Mouse (Mus musculus): ENCODE measurements around the gene 5730596B20Rik. TPM values are rescaled to one million over a fixed set of nuclear protein-coding genes. Genes with fewer than 3 reads are reported as not detected.
A peak's percentile ranks its signal among the peaks of the same experiment; 100 is the strongest.

The 5730596B20Rik gene
- 6.4 and 7.0 TPM in 2 replicates for polyA plus RNA-seq (2016; fragmentation: Nextera tagmentation; extraction: Ambion mirVana)

- H3K27ac ChIP-seq, result peak within 1 kb of the TSS; percentile 100
- H3K9me3 ChIP-seq, result no peaks in the 10 kb centered on the region
- peaks cover 15% of the 10 kb centered on the region for H3K36me3 ChIP-seq
- peak within 1 kb of the TSS; percentile 78 for H3K4me3 ChIP-seq
- H3K27me3 ChIP-seq (replicated peaks), result no peaks in the 10 kb centered on the region
- H3K4me2 ChIP-seq (replicated peaks), result peak within 1 kb of the TSS; percentile 99
- H3K4me1 ChIP-seq, result peaks cover 83% of the 10 kb centered on the region
- peak within 1 kb of the TSS; percentile 93 for H3K9ac ChIP-seq
- WGBS, result under 1% methylated on average over 36 of the region's 36 CpGs
- ATAC-seq (ENCODE audit: low FRiP score, low read depth), result peak; percentile 38
Measured at GRCm38 (mm10) chr6:52177061-52177735, at the start of gene 5730596B20Rik. TSS of gene 5730596B20Rik (plus strand) at chr6:52177498.

- ATAC-seq (ENCODE audit: low FRiP score, low read depth), result no peak
- Histone ChIP-seq H3K9ac (no peak overlapping the region), H3K9me3 (no peaks in the 10 kb centered on the region), H3K4me2 (replicated peaks) (0 out of 2 replicates have a peak overlapping the region, but pooled peaks have one; percentile 6), H3K27me3 (replicated peaks) (no peaks in the 10 kb centered on the region), H3K4me3 (no peak overlapping the region), H3K4me1 (peaks cover 15% of the 10 kb centered on the region), H3K36me3 (no peaks in the 10 kb centered on the region), H3K27ac (no peak overlapping the region)
- 39% methylated on average over 9 of the region's 9 CpGs for WGBS
Measured at GRCm38 (mm10) chr6:52137841-52138535, 39.3 kb upstream of the 5730596B20Rik start.

- no peaks in the 10 kb centered on the region for H3K36me3 ChIP-seq
- H3K27ac ChIP-seq, result no peak overlapping the region
- H3K9ac ChIP-seq, result no peak overlapping the region
- no peak for ATAC-seq (ENCODE audit: low FRiP score, low read depth)
- H3K4me2 ChIP-seq (replicated peaks), result 0 out of 2 replicates have a peak overlapping the region, but pooled peaks have one; percentile 20
- no peak overlapping the region for H3K4me3 ChIP-seq
- H3K9me3 ChIP-seq, result no peaks in the 10 kb centered on the region
- peaks cover 15% of the 10 kb centered on the region for H3K4me1 ChIP-seq
- 29% methylated on average over 10 of the region's 10 CpGs for WGBS
- H3K27me3 ChIP-seq (replicated peaks), result no peaks in the 10 kb centered on the region
Measured at GRCm38 (mm10) chr6:52138576-52138975, 38.7 kb upstream of the 5730596B20Rik start.

GRCm38 (mm10) chr6:52139115-52139514 is 38.2 kb upstream of the 5730596B20Rik start:
- no peak overlapping the region for H3K27ac ChIP-seq
- 59% methylated on average over 5 of the region's 5 CpGs for WGBS

GRCm38 (mm10) chr6:52150401-52150966 is 26.8 kb upstream of the 5730596B20Rik start:
- peak overlapping the region; percentile 50 for H3K4me2 ChIP-seq (replicated peaks)
- H3K9me3 ChIP-seq, result no peaks in the 10 kb centered on the region
- WGBS, result 6% methylated on average over 16 of the region's 16 CpGs
- no peak overlapping the region for H3K27ac ChIP-seq
- no peak overlapping the region for H3K4me3 ChIP-seq
- no peak overlapping the region for H3K9ac ChIP-seq
- no peak for ATAC-seq (ENCODE audit: low FRiP score, low read depth)
- no peaks in the 10 kb centered on the region for H3K36me3 ChIP-seq
- peaks cover 35% of the 10 kb centered on the region for H3K4me1 ChIP-seq
- no peaks in the 10 kb centered on the region for H3K27me3 ChIP-seq (replicated peaks)

More at GRCm38 (mm10) chr6:52139115-52139514, 38.2 kb upstream of the 5730596B20Rik start:
- Histone ChIP-seq H3K9ac (no peak overlapping the region), H3K36me3 (no peaks in the 10 kb centered on the region), H3K4me3 (no peak overlapping the region), H3K27me3 (replicated peaks) (no peaks in the 10 kb centered on the region), H3K4me1 (peaks cover 15% of the 10 kb centered on the region), H3K9me3 (no peaks in the 10 kb centered on the region), H3K4me2 (replicated peaks) (no peak overlapping the region)
- no peak for ATAC-seq (ENCODE audit: low FRiP score, low read depth)

- no peaks in the 10 kb centered on the region for H3K9me3 ChIP-seq
- peaks cover 45% of the 10 kb centered on the region for H3K4me1 ChIP-seq
- no peak for ATAC-seq (ENCODE audit: low FRiP score, low read depth)
- H3K9ac ChIP-seq, result no peak overlapping the region
- H3K4me3 ChIP-seq, result no peak overlapping the region
- 34% methylated on average over 4 of the region's 4 CpGs for WGBS
- H3K36me3 ChIP-seq, result no peaks in the 10 kb centered on the region
- H3K27ac ChIP-seq, result no peak overlapping the region
- no peak overlapping the region for H3K4me2 ChIP-seq (replicated peaks)
- H3K27me3 ChIP-seq (replicated peaks), result no peaks in the 10 kb centered on the region
Measured at GRCm38 (mm10) chr6:52151571-52151970, 25.7 kb upstream of the 5730596B20Rik start.

- Histone ChIP-seq H3K9me3 (no peaks in the 10 kb centered on the region), H3K4me2 (replicated peaks) (peak overlapping the region; percentile 40), H3K27ac (0 out of 2 replicates have a peak overlapping the region, but pooled peaks have one; percentile 10), H3K4me1 (peaks cover 54% of the 10 kb centered on the region), H3K4me3 (no peak overlapping the region), H3K36me3 (no peaks in the 10 kb centered on the region), H3K9ac (no peak overlapping the region), H3K27me3 (replicated peaks) (no peaks in the 10 kb centered on the region)
- 7% methylated on average over 16 of the region's 16 CpGs for WGBS
- no peak for ATAC-seq (ENCODE audit: low FRiP score, low read depth)
Measured at GRCm38 (mm10) chr6:52152226-52153193, 24.8 kb upstream of the 5730596B20Rik start.

GRCm38 (mm10) chr6:52153270-52153669 is 24.0 kb upstream of the 5730596B20Rik start:
- peak overlapping the region; percentile 40 for H3K4me2 ChIP-seq (replicated peaks)
- no peaks in the 10 kb centered on the region for H3K9me3 ChIP-seq
- ATAC-seq (ENCODE audit: low FRiP score, low read depth), result no peak
- peaks cover 58% of the 10 kb centered on the region for H3K4me1 ChIP-seq
- H3K4me3 ChIP-seq, result no peak overlapping the region
- no peaks in the 10 kb centered on the region for H3K27me3 ChIP-seq (replicated peaks)
- H3K36me3 ChIP-seq, result no peaks in the 10 kb centered on the region
- no peak overlapping the region for H3K27ac ChIP-seq
- WGBS, result 1% methylated on average over 6 of the region's 6 CpGs
- no peak overlapping the region for H3K9ac ChIP-seq

GRCm38 (mm10) chr6:52154044-52154443 is 23.3 kb upstream of the 5730596B20Rik start:
- Histone ChIP-seq H3K4me3 (no peak overlapping the region), H3K9me3 (no peaks in the 10 kb centered on the region), H3K9ac (no peak overlapping the region), H3K27me3 (replicated peaks) (no peaks in the 10 kb centered on the region), H3K27ac (0 out of 2 replicates have a peak overlapping the region, but pooled peaks have one; percentile 46), H3K4me2 (replicated peaks) (peak overlapping the region; percentile 38; the same call in 1 of the 2 replicates), H3K4me1 (peaks cover 60% of the 10 kb centered on the region), H3K36me3 (no peaks in the 10 kb centered on the region)
- ATAC-seq (ENCODE audit: low FRiP score, low read depth), result no peak
- WGBS, result 10% methylated on average over 5 of the region's 5 CpGs

GRCm38 (mm10) chr6:52155471-52155870 is 21.8 kb upstream of the 5730596B20Rik start:
- peaks cover 71% of the 10 kb centered on the region for H3K4me1 ChIP-seq
- no peak overlapping the region for H3K27ac ChIP-seq
- no peak for ATAC-seq (ENCODE audit: low FRiP score, low read depth)
- H3K27me3 ChIP-seq (replicated peaks), result no peaks in the 10 kb centered on the region
- peak overlapping the region; percentile 99 for H3K4me2 ChIP-seq (replicated peaks)
- no peaks in the 10 kb centered on the region for H3K9me3 ChIP-seq
- H3K9ac ChIP-seq, result no peak overlapping the region
- no peak overlapping the region for H3K4me3 ChIP-seq
- WGBS, result 38% methylated on average over 3 of the region's 3 CpGs
- no peaks in the 10 kb centered on the region for H3K36me3 ChIP-seq

- H3K4me1 ChIP-seq, result peaks cover 65% of the 10 kb centered on the region
- ATAC-seq (ENCODE audit: low FRiP score, low read depth), result no peak
- H3K27ac ChIP-seq, result no peak overlapping the region
- H3K27me3 ChIP-seq (replicated peaks), result no peaks in the 10 kb centered on the region
- 1% methylated on average over 20 of the region's 20 CpGs for WGBS
- peak overlapping the region; percentile 72 for H3K9ac ChIP-seq
- H3K4me2 ChIP-seq (replicated peaks), result peak overlapping the region; percentile 99
- H3K9me3 ChIP-seq, result no peaks in the 10 kb centered on the region
- H3K36me3 ChIP-seq, result no peaks in the 10 kb centered on the region
- H3K4me3 ChIP-seq, result peak overlapping the region; percentile 75
Measured at GRCm38 (mm10) chr6:52156551-52157200, 20.6 kb upstream of the 5730596B20Rik start.

All from neural tube, embryonic 12.5 days (tissue).